Mouse (Mus musculus) cerebellum, adult 9-10 months (tissue): ENCODE results near the gene Sertad3.

Experiments
- DNase-seq: peaks from one replicate; pipeline ENCODE4 v3.0.0; 2022

The Sertad3 gene

DNA sequence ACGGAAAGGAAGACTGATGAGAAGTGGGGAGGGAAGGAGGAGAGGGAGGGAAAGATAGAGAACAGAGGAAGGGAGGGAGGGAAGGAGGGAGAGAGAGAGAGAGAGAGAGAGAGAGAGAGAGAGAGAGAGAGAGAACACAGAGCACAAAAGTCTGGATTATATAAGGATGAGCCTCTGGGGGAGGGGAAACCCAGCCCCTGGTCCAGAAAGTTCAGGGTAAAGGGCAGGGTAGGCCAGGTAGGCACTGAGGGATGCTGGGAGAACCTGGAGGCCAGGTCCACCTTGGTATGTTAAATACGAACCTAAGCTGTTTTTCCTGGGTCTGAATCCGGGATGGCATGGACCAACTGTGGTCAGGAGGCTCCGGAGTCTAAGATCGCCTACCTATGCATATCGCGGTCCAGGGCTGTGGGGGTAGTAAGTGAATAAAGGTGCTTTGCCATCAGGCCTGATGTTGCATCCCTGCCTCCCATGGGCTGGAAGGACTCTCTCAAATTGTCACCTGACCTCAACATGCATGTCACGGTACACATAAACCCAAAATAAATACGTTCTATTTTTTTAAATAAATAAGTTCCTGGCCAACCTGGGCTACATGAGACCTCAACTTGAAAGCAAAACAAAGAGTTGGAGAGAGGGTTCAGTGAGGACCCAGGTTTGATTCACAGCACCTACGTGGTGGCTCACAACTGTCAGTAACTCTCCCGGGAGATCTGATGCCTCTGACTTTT lies 2.0 kb upstream of the Sertad3 start:
- peak; percentile 60 for DNase-seq

DNA sequence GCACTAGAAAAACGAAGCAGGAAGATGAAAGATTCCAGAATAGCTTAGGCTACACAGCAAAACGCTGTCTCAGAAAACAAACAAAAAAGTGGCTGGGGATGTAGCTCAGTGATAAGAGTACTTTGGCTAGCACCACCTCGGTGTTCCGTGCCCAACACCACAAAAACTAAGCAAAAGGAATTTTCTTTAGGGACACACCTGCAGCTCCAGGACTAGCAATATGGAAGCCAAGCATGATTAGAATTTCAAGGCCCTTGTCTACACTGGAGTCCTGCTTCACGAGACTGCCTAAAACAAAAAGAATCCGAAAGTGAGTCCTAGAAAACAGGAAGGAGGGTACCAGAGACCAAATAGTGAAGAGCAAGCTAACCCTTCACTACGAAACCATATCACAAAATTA lies 972 bp upstream of the Sertad3 start:
- peak; percentile 59 for DNase-seq

GRCm38 (mm10) chr7:27473835-27474489 lies 394 bp downstream of the Sertad3 start:
- DNase-seq = no peak

DNA sequence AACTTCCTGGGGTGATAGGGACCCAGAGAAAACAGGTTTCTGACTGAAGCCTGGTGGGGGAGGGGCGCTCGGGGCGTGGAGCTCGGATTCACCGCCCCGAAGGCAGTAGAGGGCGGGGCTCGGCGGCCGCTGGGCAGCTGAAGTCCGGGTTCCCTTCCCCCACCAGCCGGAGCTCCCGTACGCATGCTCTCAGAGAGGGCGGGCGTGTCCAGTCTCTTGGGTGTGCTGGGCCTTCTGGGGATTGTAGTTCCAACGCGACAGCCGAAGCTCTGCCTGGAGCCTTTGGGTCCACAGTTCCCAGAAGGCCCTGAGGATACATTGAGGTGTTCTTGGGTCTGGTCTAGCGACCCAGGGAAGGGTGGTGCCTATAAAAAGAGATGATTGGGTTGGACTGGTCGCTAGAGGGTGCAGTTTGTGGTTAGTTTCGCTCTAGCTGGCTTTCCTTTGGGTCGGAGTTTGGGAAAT lies 954 bp downstream of the Sertad3 start:
- DNase-seq = peak; percentile 98

DNA sequence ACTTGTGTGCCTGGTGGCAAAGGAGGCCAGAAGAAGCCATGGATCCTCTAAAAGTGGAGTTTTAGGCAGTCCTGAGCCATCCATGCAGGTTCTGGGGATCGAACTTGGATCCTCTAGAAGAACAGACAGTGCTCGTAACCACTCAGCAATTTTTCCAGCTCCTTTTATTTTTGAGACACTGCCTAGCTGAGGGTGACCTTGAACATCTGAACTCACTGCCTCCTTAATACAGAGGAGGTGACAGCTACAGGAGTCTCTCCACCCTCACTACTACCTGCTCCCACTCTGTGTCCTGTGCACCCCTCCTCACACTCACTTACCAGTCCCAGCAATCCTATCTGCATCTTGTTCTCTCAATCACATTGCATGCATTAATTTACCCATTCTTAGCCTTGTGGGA lies 2.0 kb downstream of the Sertad3 start:
- DNase-seq = no peak

DNA sequence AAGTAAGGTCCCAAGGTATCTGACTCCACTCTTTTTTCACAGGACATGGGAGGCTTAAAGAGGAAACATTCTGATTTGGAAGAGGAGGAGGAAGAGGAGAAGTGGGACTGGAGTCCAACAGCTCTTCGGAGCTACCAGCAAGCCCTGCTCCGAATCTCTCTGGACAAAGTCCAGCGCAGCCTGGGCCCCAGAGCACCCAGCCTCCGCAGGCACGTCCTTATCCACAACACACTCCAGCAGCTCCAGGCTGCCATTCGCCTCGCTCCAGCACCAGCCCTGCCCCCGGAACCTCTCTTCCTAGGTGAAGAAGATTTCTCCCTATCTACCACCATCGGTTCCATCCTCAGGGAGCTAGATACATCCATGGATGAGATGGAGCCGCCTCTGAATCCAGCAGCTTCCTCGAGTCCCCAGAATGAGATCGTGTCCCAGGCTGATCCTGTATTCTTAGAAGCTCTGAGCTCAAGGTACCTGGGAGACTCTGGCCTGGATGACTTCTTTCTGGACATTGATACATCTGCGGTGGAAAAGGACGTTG lies 2.6 kb downstream of the Sertad3 start:
- DNase-seq = no peak

DNA sequence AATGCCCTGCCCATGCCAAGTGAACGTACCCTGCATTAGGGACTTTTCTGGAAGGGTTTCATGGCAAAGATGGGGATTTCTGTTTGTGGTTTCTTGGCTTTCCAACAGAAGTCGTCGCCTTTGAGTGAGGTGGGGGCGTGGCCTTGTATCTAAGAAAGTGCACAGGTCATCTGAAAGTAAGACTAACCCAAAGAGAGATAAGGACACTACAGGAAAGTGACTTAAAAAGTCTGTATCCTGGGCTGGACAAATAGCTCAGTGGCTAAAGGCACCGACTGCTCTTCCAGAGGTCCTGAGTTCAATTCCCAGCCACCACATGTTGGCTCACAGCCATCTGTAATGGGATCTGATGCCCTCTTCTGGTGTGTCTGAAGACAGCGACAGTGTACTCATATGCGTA lies 5.0 kb downstream of the Sertad3 start:
- no peak for DNase-seq

GRCm38 (mm10) chr7:27479750-27480149 lies 6.2 kb downstream of the Sertad3 start:
- no peak for DNase-seq

DNA sequence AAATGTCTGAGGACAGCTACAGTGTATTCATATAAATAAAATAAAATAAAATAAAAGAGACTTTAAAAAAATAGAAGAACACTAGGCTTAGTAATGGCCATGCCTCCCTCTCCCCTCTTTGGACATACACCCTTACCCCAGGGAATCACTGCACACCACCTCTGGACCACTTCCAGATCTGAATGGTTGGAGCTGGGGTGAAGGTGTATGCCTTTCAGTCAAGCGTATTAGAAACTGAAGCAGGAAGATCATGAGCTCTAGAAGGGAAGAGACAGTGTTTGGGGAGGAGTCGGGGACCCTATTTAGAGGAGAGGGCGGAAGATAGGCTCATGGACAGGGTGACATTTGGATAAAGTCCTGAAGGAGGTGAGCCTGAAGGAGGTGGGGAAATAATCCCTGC lies 6.9 kb downstream of the Sertad3 start:
- no peak for DNase-seq

GRCm38 (mm10) chr7:27480927-27481626 lies 7.5 kb downstream of the Sertad3 start:
- DNase-seq = no peak

DNA sequence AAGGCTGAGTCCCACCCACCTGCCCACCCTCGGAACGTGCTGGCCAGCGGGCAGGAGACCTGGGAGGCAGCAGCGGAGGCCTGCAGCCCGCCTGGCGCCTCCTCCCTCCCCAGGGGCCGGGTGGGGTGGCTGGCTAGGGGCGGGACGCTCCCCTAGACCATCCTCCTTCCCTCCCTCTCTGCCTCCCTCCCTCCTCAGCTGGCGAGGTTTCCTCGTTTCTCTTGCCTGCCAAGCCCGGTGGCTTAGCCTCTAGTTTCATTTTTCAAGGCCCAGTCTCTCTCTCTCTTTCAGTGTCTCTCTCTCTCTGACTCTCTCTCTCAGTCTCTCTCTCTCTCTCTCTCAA lies 8.0 kb downstream of the Sertad3 start:
- DNase-seq = peak; percentile 82

DNA sequence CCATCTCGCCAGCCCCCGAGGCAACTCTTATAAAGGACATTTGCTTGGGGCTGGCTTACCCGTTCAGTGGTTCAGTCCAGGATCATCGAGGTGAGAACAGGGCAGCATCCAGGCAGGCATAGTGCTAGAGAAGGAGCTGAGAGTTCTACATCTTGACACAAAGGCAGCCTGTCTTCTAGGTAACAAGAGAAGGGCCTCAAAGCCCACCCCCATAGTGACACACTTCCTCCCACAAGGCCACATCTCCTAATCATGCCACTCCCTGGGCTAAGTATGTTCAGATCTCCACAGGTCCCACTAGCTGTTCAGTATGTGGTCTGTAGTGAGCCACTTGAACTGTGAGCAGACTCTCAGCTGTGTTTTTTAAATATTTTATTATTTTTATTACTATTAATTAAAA lies 10.3 kb downstream of the Sertad3 start:
- no peak for DNase-seq

- DNase-seq = no peak
Observed at GRCm38 (mm10) chr7:27486102-27486769, 12.7 kb downstream of the Sertad3 start.

DNA sequence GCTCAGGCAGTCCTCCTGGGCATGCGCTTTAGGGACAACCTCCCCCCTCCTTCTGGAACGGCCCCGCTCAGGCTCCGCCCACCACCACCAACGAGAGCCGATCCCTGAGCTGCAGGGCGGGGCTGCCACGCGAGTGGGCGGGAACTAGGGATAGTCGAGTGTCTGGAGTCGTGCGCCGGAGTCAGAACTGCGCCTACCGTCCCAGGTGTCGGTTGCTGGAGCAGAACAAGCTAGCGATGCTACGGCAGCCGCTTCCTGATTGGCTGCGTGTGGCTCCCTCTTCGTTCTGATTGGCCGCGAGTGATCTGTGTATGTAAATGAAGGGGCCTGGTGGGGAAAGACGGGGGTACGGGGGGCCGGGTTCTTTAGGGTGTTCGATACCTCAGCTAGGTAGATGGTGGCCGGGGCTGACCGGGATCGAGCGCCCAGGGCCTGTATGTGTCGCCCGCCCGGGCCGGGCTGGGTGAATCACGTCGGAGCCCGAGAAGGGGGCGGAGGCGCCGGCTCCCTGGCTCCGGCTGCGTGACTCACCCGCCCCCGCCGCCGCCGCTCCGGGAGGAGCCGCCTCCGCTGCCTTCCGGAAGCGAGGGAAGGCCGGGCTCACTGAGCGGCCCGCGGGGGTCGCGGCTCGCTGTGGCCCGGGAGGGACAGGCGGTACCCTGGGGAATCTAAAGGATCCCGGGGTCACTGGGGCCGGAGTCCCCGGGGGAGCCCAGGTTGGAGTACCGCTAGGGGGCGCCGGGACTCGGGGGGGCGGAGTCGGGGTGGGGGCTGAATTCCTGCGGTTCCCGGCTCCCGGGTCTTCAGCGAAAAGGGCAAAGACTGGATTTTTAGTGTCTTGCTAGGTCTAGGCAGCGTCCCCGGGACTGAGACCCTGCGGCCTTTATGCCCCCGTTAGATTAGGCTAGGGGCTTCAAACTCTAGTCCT lies 13.5 kb downstream of the Sertad3 start, which contains the start of gene Sertad1:
Gene Sertad1 (plus strand): TSS at position 141 of the 928 bp plus-strand sequence.
- peak; percentile 100 for DNase-seq

- DNase-seq = peak; percentile 79
Observed at GRCm38 (mm10) chr7:27487740-27488268, 14.2 kb downstream of the Sertad3 start.

DNA sequence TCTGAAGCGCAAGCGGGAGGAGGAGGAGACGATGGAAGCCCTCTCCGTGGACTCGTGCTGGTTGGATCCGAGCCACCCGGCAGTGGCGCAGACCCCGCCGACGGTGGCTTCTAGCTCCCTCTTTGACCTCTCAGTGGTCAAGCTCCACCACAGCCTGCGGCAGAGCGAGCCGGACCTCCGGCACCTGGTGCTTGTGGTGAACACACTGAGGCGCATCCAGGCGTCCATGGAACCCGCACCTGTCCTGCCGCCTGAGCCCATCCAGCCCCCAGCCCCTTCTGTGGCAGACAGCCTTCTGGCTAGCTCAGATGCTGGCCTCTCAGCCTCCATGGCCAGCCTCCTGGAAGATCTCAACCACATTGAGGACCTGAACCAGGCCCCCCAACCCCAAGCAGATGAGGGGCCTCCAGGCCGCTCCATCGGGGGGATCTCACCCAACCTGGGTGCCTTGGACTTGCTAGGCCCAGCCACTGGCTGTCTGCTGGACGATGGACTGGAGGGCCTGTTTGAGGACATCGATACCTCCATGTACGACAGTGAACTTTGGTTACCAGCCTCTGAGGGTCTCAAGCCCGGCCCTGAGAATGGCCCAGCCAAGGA lies 15.8 kb downstream of the Sertad3 start:
- DNase-seq = no peak

DNA sequence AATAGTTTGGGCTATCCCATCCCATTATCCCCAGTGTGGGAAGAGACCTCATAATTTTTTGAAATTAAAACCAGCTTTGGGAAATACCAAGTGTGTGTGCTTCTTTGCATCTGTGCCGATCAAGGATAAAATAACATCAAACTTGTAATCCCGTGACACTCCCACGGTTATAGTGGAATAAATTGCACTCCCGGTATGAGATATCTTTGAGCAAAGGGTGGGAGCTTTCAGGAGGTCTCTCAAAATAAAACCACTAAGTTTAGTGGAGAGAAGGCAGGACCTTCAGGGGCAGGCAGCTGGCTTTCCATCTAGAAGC lies 16.6 kb downstream of the Sertad3 start:
- DNase-seq = no peak

DNA sequence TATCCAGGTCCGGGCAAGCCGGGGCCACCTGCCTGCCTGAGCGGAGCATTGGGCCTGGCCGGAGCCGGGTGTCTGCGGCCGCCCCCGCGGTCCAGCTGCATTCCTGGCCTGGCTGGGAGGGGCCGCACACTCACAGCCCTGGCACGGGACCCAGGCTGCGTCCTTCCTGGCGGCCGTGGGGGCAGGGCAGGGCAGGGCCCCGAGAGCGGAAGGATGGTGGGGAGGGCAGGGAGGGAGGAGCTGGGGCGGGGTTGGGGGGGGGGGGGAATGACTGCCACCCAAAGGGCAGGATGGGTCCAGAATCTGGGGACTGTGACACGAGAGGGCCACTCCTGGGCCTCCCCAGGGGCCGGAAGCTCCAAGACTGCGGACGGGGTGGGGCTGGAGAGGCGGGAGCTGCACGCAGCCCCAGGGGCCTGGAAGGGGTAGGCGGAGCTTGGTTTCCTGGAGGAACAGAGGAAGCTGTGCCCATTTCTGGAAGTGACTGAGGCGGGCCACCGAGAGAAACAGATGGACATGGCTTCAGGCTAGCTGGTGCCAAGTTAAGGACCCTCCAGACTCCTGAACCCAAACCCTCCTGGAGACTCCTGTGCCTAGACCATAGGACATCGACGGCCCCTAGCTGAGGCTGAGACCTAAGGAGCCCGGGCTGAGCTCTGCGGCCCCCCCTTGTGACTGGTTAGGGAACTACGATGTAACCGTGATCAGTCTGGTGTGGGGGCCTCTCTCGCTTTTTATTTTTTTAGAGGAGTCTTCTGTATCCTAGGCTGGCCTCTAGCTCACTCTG lies 17.2 kb downstream of the Sertad3 start:
- DNase-seq = peak; percentile 93

DNA sequence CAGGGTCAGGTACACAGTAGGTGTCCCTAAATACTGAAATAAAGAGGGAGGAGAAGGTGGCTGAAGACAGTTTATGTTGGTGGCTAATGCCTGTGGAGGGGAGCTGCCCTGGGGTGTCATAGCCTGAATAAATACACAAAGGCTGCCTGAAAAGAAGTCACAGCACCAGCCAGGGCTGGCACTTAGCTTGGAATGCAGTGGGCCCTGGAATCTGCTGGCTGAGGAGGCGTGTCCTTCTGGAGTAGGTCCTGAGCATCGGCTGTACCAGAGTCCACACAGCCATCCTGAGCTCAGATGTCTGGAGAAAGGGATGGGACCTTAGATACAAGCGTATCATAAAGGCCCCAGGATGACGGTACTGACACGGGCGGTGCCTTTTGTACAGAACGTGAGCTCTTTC lies 18.3 kb downstream of the Sertad3 start:
- no peak for DNase-seq

- no peak for DNase-seq
Observed at GRCm38 (mm10) chr7:27493022-27493421, 19.5 kb downstream of the Sertad3 start.

GRCm38 (mm10) chr7:27493450-27493849 lies 19.9 kb downstream of the Sertad3 start:
- no peak for DNase-seq
